Mouse (Mus musculus) lung, embryonic 16.5 days (tissue): Measurements from ENCODE around the gene Gpr1. TPM values are rescaled to one million over a fixed set of nuclear protein-coding genes. Genes with fewer than 3 reads are reported as not detected.

Experiments used
- ATAC-seq: fragments of 200-750 bp; cut with Nextera tagmentation; 2 replicates; pipeline ENCODE4 v1.8.0; 2017; ENCODE audit warnings: low read depth, mild to moderate bottlenecking, moderate library complexity
- H3K27ac ChIP-seq: fragments of 300-500 bp; sonication (generic); 2 replicates; pipeline ENCODE4 v1.5.1; 2014; ENCODE audit warnings: mild to moderate bottlenecking, control low read depth, low read length
- H3K27me3 ChIP-seq: fragments of 300-500 bp; sonication (generic); 2 replicates; pipeline ENCODE4 v1.6.1; 2014; ENCODE audit warnings: low read depth, low read length, mixed read lengths; ENCODE audit not compliant: control insufficient read depth, insufficient read depth
- H3K36me3 ChIP-seq: fragments of 300-500 bp; sonication (generic); 2 replicates; pipeline ENCODE4 v1.6.1; 2014; ENCODE audit warnings: low read length; ENCODE audit not compliant: control insufficient read depth, insufficient read depth
- H3K4me1 ChIP-seq: fragments of 300-500 bp; sonication (generic); replicated peaks from 2 replicates; pipeline ENCODE4 v1.6.1; 2014; ENCODE audit warnings: low read length, mixed read lengths; ENCODE audit not compliant: control insufficient read depth, insufficient read depth
- H3K4me2 ChIP-seq: fragments of 300-500 bp; sonication (generic); 2 replicates; pipeline ENCODE4 v1.6.1; 2014; ENCODE audit warnings: low read depth, low read length, control low read depth
- H3K4me3 ChIP-seq: fragments of 300-500 bp; sonication (generic); 2 replicates; pipeline ENCODE4 v1.5.1; 2014; ENCODE audit warnings: mild to moderate bottlenecking, low read length, control low read depth
- H3K9ac ChIP-seq: fragments of 300-500 bp; sonication (generic); 2 replicates; pipeline ENCODE4 v1.6.1; 2014; ENCODE audit warnings: low read length, control low read depth
- H3K9me3 ChIP-seq: fragments of 300-500 bp; sonication (generic); 2 replicates; pipeline ENCODE4 v1.6.1; 2016; ENCODE audit warnings: low read length; ENCODE audit not compliant: control insufficient read depth
- WGBS: fragments of 180-500 bp; shearing (Covaris S2); extraction: QIAGEN DNeasy Blood & Tissue Kit; methylation state at CpG from one replicate; pipeline ENCODE4 v1.1.7; 2014; 5-methylcytosine and 5-hydroxymethylcytosine counted together
- polyA plus RNA-seq: library from polyadenylated mRNA; unstranded; fragments of >200 nt; fragmentation: Nextera tagmentation; extraction: Ambion mirVana; gene quantifications from 2 replicates; pipeline ENCODE4 v1.2.1, GENCODE M21; 2015

The Gpr1 gene
- polyA plus RNA-seq, 1 experiment from 2014 or later, result not detected

DNA sequence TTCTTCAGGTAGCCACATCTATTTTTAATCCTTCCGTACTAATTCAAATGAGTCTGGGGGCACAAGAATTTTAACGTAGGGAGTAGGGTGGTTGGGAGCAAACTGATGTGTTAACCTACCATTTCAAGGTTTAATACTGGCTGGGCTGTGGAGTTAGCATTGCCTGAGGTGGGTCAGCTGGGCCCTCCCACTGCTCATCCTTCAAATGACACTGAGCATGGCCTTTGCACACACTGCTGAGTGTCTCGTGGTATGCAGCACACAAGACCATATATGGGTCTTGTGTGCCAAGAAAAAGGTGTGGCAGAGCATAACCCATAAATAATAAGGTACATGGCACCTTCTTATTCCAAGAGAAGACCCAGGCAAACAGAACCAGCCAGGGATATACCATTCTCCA lies 6.7 kb downstream of the Gpr1 start:
- ATAC-seq, result no peak
- no peaks in the 10 kb centered on the region for H3K36me3 ChIP-seq
- no peak overlapping the region for H3K4me3 ChIP-seq
- H3K4me1 ChIP-seq, result no peaks in the 10 kb centered on the region
- 66% methylated on average over 3 of the region's 3 CpGs for WGBS
- no peaks in the 10 kb centered on the region for H3K27me3 ChIP-seq
- no peaks in the 10 kb centered on the region for H3K9me3 ChIP-seq
- no peak overlapping the region for H3K27ac ChIP-seq
- no peak overlapping the region for H3K9ac ChIP-seq
- H3K4me2 ChIP-seq, result no peak overlapping the region

DNA sequence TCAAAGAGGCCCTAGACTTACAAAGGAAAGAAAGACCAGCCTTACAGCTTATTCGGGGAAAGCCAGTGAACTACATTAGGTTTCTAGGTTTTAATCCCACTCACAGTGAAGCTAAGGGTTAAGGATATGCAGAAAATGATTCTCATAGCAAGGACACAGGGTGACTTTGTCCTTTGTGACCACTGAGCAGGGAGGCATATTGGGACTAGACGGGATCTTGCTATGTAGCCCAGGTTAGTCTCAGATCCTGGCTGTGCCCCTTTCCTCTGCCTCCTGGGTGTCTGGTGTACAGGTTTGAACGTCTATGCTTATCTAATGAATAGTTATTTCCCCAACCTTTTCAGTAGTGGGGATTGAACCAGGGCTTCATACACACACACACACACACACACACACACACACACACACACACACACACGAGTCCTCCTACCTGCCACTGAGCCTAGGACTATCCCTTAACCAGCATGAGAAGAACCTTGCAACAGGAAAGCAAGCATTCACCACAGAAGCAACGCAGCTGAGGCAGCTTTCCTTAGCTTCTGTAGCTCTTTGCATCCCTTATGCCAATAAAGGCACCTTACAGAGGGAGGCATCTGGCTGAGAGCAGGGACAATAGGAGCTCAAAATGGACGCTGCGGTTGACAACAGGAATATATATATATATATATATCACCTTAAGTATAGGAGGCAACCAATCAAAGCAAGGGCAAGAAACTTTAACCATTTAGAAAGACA lies 9.5 kb downstream of the Gpr1 start:
- H3K27ac ChIP-seq, result no peak overlapping the region

GRCm38 (mm10) chr1:63203950-63204659 lies 10.2 kb downstream of the Gpr1 start:
- Histone ChIP-seq H3K27me3 (no peaks in the 10 kb centered on the region), H3K4me2 (no peak overlapping the region), H3K4me1 (no peaks in the 10 kb centered on the region), H3K9ac (no peak overlapping the region), H3K9me3 (0 out of 2 replicates have a peak, but pooled peaks cover 2% of the 10 kb centered on the region), H3K4me3 (no peak overlapping the region), H3K36me3 (no peaks in the 10 kb centered on the region), H3K27ac (no peak overlapping the region)
- ATAC-seq, result peak; percentile 57; the same call in 1 of the 2 replicates
- WGBS, result 12% methylated on average over 7 of the region's 7 CpGs

More for the DNA sequence above, 9.5 kb downstream of the Gpr1 start:
- Histone ChIP-seq H3K36me3 (no peaks in the 10 kb centered on the region), H3K9me3 (0 out of 2 replicates have a peak, but pooled peaks cover 2% of the 10 kb centered on the region), H3K27me3 (no peaks in the 10 kb centered on the region), H3K4me3 (no peak overlapping the region), H3K4me1 (no peaks in the 10 kb centered on the region), H3K9ac (no peak overlapping the region), H3K4me2 (no peak overlapping the region)
- ATAC-seq, result no peak
- 42% methylated on average over 7 of the region's 7 CpGs for WGBS

DNA sequence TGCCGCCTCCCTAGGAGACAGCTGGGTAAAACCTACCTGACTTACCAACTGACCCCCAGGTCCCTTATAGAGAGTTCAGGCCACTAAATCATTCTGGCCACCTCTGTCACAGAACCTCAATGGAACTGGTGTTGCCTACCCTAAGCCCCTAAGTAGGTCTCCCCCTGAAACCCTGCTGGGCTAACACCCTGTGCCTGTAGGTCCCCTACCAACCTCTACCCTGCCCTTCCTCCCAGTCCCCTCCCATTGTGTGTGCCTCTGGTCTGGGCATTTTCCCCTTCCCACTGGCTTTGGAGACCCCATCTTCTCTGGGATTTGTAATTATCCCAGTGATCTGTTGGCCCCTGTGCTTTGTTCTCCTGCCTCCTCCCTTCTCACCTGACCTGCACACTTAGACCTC lies 10.9 kb downstream of the Gpr1 start:
- Histone ChIP-seq H3K9me3 (0 out of 2 replicates have a peak, but pooled peaks cover 2% of the 10 kb centered on the region), H3K4me1 (no peaks in the 10 kb centered on the region), H3K4me3 (no peak overlapping the region), H3K9ac (no peak overlapping the region), H3K36me3 (no peaks in the 10 kb centered on the region), H3K27ac (no peak overlapping the region), H3K4me2 (no peak overlapping the region), H3K27me3 (no peaks in the 10 kb centered on the region)
- no peak for ATAC-seq
- 81% methylated on average over 1 of the region's 1 CpGs for WGBS

GRCm38 (mm10) chr1:63201672-63202071 lies 12.7 kb downstream of the Gpr1 start:
- H3K27me3 ChIP-seq, result no peaks in the 10 kb centered on the region
- 96% methylated on average over 1 of the region's 1 CpGs for WGBS
- H3K27ac ChIP-seq, result no peak overlapping the region
- no peak overlapping the region for H3K4me2 ChIP-seq
- no peak for ATAC-seq
- H3K9ac ChIP-seq, result no peak overlapping the region
- no peak overlapping the region for H3K4me3 ChIP-seq
- no peaks in the 10 kb centered on the region for H3K4me1 ChIP-seq
- H3K9me3 ChIP-seq, result 0 out of 2 replicates have a peak, but pooled peaks cover 2% of the 10 kb centered on the region
- no peaks in the 10 kb centered on the region for H3K36me3 ChIP-seq

GRCm38 (mm10) chr1:63200322-63200721 lies 14.0 kb downstream of the Gpr1 start:
- 92% methylated on average over 18 of the region's 18 CpGs for WGBS
- Histone ChIP-seq H3K36me3 (no peaks in the 10 kb centered on the region), H3K4me3 (no peak overlapping the region), H3K27me3 (no peaks in the 10 kb centered on the region), H3K9ac (no peak overlapping the region), H3K27ac (no peak overlapping the region), H3K4me1 (no peaks in the 10 kb centered on the region; the same call in 1 of the 2 replicates), H3K4me2 (no peak overlapping the region), H3K9me3 (0 out of 2 replicates have a peak, but pooled peaks cover 2% of the 10 kb centered on the region)
- ATAC-seq, result no peak

DNA sequence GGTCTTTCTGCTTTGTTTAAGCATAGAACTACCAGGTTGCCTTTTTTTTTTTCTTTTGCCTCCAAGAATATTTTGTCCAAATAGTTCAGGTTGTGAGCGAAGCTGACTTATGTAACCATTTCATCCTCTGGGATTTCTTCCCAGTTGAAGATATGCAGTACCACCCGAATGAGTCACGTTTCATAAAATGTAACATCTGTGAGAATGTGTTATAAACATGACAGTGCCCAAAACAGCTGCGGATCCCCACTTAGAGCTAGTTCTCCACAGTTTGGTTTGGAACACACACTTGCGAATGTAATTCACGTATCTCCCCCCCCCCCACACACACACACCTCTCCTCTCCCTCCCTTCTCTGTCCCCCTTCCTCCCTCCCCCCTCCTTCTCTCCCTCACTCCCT lies 15.0 kb downstream of the Gpr1 start:
- no peak overlapping the region for H3K4me3 ChIP-seq
- no peaks in the 10 kb centered on the region; the same call in 1 of the 2 replicates for H3K4me1 ChIP-seq
- H3K9me3 ChIP-seq, result 0 out of 2 replicates have a peak, but pooled peaks cover 2% of the 10 kb centered on the region
- WGBS, result 73% methylated on average over 6 of the region's 6 CpGs
- no peak overlapping the region for H3K4me2 ChIP-seq
- H3K9ac ChIP-seq, result no peak overlapping the region
- no peak overlapping the region for H3K27ac ChIP-seq
- H3K36me3 ChIP-seq, result no peaks in the 10 kb centered on the region
- no peaks in the 10 kb centered on the region for H3K27me3 ChIP-seq
- no peak for ATAC-seq

DNA sequence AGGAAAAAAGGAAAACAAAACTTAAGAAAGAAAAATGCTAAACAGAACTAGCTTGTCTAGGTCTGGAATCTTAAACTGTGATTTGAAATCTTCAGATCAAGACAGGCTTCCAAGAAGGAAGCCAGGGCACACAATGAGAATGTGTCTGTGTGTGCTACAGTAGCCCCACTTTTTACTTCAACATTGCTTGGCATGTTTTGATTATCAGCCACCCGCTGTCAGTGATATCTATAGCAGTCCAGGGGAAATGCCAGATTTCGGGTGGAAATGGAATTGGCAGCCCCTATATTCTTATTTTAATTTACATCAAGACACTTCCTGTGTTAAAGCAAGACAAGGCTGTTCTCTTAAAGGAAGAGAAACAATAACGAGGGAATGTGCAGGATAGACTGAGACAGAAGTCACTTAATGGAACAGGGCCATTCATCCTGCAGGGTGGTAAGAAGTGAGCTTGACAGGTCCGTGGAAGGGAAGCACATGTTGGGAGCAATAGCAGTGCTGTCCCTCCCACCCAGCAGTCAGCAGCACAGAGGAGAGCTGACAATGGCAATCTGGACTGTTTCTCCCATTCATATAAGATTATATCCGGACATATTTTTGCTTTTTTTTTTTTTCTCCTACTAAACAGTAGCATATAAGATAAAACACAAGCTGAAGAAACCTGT lies 18.4 kb downstream of the Gpr1 start:
- Histone ChIP-seq H3K36me3 (no peaks in the 10 kb centered on the region), H3K4me1 (no peaks in the 10 kb centered on the region; the same call in 1 of the 2 replicates), H3K9me3 (0 out of 2 replicates have a peak, but pooled peaks cover 2% of the 10 kb centered on the region), H3K4me2 (no peak overlapping the region), H3K27ac (no peak overlapping the region), H3K4me3 (no peak overlapping the region), H3K27me3 (no peaks in the 10 kb centered on the region), H3K9ac (no peak overlapping the region)
- WGBS, result 40% methylated on average over 5 of the region's 5 CpGs
- peak; percentile 68 for ATAC-seq
